Comparison of ENCODE assay signal across 15 mouse cellular contexts in the genomic region with DNA sequence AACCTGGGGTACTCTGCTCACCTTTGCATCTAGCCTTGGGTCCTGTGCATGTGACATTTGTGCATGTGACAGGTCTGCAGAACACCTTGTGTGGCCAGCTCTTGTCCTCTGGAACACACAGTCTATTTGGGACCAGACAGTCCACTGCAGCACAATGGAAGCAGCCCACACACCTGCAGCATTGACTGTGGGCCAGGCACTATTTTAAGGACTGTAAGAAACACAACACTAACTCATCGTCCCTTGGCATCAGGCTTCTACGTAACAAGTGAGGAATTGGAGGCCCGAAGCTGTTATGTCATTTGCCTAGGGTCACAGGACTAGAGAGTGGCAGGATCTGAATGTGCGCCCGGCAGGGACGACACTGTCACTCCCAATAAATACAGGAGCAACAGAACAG. TPM values are rescaled to one million over a fixed set of nuclear protein-coding genes. Genes with fewer than 3 reads are reported as not detected.
A peak's percentile ranks its signal among the peaks of the same experiment; 100 is the strongest.
DNase-seq lines count a peak whose midpoint lies in the region; TF ChIP-seq lines count a peak whose summit lies in the region.
"Had no signal": no experiment of that assay in that cellular context is flagged by ENCODE, and none has a peak within 500 bp of the region (broad histone marks: within the 10 kb centered on the region; RNA-seq: fewer than 3 reads in every experiment).

No protein-coding gene starts in this region.

- H3K27ac ChIP-seq in layer of hippocampus, adult 2 months: peak overlapping the region; percentile 15; the same call in 1 of the 2 replicates
- peak overlapping the region; percentile 41; the same call in 1 of the 2 replicates for H3K27ac ChIP-seq in left cerebral cortex, adult 2 months

- no peak for TF ChIP-seq CTCF in layer of hippocampus, adult 2 months (conservative IDR thresholded peaks at IDR 0.05)
- TF ChIP-seq CTCF in left cerebral cortex, adult 2 months (IDR thresholded peaks at IDR 0.05): no peak

- intact Hi-C loops in left cerebral cortex, adult 2 months (cut with DNase I): loop anchor here (2.0 to 5.0 kb wide), 2 partner anchors 125 to 212 kb away; no protein-coding TSS in a partner anchor

- H3K4me3 ChIP-seq in layer of hippocampus, adult 2 months: no peak overlapping the region
- H3K4me3 ChIP-seq in left cerebral cortex, adult 2 months: no peak overlapping the region

- DNase-seq in layer of hippocampus, adult 2 months (ENCODE audit: low spot score in 2 of 2): no peak
- no peak for DNase-seq in layer of hippocampus, adult 11-12 months (ENCODE audit: low spot score)
- no peak for DNase-seq in left cerebral cortex, adult 2 months (ENCODE audit: extremely low spot score in 1 of 2, low spot score in 2 of 2)
- no peak for DNase-seq in left cerebral cortex, adult 18-20 months (ENCODE audit: low spot score in 2 of 2)
- peak; percentile 53 for DNase-seq in brain, adult 2 months (ENCODE audit: low read depth, low spot score)
- no peak for DNase-seq in kidney, adult 18-20 months
- DNase-seq: adrenal gland, adult 2 months; adrenal gland, adult 8-10 months; adrenal gland, postnatal 10 days; adrenal gland, postnatal 14 days; adrenal gland, postnatal 25 days; adrenal gland, postnatal 36 days; B cell, adult 2 months had no signal

RNA-seq across cellular contexts. Expression of a gene that starts 12.4 kb away (rescaled TPM):
- 1 to 10 TPM; 5.2 to 6.6 TPM for total RNA-seq in layer of hippocampus, adult 2 months (2021)
- 10 to 100 TPM; 13.1 to 14.1 TPM for total RNA-seq in left cerebral cortex, adult 2 months (2021)
- 10 to 100 TPM; 11.0 to 12.6 TPM for total RNA-seq in left cerebral cortex, adult 18-20 months (2021)
- total RNA-seq: CH12.LX, MEL had no signal
